Mouse (Mus musculus) spleen, adult 2 months (tissue): ENCODE measurements around the gene Tfe3.

Source experiments
- CTCF ChIP-seq: fragments of 200-500 bp; IDR thresholded peaks from 2 replicates; pipeline ENCODE4 v1.5.1; 2011; ENCODE audit warnings: mild to moderate bottlenecking, inconsistent platforms; ENCODE audit not compliant: insufficient read depth, insufficient read length, insufficient replicate concordance; ENCODE audit errors: extremely low read depth
- POLR2A ChIP-seq: fragments of 200-500 bp; IDR thresholded peaks from 2 replicates; pipeline ENCODE4 v1.6.1; 2011; ENCODE audit warnings: low read depth, low read length, inconsistent platforms

DNA sequence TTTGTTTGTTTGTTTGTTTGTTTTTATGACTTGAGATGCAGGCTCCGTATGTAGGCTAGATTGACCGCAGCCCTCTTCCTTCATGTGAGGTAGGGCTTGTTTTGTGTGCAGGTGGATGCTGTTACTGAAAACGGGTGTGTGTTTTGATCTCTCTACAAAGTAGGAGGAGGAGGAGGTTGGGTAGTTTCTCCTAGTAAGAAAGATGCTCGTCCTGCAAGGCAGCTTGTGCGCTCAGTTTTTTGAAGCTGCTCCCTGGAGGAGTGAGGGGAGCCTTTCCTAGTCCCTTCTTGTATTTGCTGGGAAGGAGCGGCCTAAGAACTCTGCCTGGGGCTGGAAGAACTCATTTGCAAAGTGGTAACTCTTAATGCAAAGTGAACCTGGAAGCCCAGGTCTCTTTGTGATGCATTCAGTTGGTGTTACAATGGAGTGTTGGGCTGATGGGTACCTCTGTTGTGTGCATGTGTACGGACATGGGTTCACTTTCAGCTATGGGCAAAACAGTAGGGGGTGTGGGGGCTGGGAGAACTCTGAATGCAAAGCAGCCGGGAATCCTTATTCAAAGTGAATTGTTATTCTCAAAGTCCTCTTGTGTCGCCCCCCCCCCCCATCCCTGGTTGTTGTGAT lies 2.4 kb downstream of the Tfe3 start:
- TF ChIP-seq POLR2A (no peak), CTCF (no peak)
